Mouse (Mus musculus) adrenal gland (tissue): ENCODE measurements around the gene Fus.
"Not testable (repeated sequence)": the region's sequence is repeated elsewhere in the genome, so short reads cannot be mapped to it uniquely, and the experiment has no call there.

Source experiments
- intact Hi-C: fragments of 180-260 bp; cut with DNase I; formaldehyde crosslinking; loops from one replicate; pipeline ENCODE4 v1.15.1; 2025

The Fus gene

DNA sequence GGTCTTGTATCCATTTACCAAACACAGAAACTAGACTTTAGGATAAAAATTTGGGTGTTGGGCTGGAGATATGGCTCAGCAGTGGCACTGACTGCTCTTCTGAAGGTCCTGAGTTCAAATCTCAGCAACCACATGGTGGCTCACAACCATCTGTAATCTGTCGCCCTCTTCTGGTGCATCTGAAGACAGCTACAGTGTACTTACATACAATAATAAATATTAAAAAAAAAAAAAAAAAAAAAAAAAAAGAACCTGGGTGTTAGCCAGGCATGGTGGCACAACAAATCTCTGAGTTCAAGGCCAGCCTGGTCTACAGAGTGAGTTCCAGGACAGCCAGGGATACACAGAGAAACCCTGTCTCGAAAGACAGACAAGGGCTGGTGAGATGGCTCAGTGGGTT is 25.2 kb upstream of the Fus start:
- intact Hi-C loops = not testable (repeated sequence)

DNA sequence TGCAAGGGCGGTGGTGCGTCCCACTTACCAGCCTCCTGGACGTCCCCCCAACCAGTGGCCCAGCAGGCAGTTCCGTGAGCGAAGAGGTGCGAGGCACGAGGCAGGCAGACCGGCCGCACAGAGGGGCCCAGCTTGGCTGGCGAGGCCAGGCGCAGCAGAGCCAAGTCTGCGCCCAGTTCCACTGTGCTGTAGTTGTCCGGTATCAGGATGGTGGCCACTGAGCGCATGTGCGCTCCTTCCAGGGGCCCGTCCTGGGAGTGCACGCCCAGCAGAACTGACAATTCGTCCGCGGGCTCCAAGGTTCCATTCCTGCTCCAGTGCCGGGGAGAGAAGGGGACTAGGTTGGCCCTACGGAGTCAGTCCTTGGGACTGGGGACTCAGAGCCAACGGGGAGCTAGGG is 22.6 kb upstream of the Fus start:
- intact Hi-C loops = no loop called here

DNA sequence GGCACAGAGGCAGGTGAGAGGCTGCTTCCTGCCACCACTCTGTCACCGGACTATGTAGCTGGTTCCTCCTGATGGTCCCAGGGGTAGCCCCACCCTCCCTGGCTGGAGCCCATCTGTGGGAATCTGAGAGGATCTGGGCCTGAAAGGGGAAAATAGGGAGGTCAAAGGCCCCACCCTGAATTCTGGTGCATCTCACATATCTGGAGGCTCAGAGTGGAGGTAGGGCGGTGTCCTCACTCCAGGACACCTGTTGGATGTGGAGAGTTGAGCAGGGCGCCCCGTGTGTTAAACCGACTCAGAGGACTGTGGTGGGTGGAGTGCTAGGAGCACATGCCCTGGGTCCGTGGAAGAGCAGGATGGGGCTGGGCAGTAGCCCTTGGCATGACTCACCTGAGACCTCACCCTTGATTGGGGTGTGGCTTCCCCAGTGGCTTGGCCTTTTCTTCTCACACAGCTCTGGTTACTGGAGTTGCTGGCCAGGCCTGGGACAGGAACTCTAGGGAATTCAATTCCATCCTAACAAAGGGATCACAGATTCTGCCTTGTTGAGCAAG is 20.7 kb upstream of the Fus start, which contains the start of gene Prss36:
TSS of gene Prss36 (minus strand) at position 256 of the 554 bp plus-strand sequence.
- intact Hi-C loops = no loop called here

DNA sequence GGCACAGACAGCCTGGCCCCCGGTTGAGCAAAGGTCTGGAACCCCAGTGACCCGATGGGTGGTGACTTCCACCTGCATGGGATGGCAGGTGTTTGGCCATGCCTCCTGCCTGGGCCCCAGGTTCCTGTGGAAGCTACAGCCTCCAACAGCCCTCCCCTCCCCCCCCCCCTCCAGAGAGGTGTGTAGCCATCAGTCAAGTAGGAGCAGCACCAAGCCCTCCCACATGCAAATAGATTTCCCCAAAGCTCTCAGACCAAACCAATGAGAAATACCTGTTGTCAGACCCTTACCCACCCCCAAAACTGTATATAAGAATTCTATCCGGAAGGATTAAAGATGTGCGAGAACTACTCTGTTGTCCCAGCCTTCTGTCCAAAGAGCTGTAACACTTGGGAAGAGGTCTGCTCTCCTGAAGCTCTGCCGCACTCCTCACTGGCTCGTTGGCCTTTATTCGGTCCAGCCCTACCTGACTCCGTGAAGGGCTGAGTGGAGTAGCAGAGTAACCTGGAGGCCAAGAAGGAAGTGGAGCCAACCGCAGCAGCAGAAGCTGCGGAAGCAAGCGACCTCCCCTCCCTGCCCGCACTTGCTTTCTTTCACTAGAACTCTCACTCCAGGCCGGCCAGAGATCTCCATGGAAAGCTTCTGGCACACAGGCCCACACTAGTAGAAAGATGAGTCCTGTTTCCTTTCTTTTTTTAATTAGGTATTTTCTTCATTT is 14.2 kb upstream of the Fus start:
- intact Hi-C loops = no loop called here

DNA sequence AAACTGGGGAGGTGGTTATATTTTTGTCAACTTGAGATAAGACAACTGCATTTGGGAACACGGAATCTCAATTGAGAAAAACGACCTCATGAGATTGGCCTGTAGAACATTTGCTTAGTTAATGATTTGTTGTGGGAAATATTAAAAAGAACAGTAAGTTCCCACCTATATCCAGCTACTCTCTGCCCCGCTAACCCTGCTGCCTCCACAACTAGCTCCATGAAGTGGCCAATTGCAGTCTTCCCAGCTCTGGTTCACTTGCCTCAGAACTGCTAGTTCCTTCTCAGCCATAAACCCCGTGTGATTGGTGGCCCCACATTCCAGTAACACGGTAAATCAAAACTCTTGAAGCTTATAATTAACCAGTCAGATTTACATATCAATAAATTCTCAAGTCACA is 7.9 kb upstream of the Fus start:
- intact Hi-C loops = no loop called here

DNA sequence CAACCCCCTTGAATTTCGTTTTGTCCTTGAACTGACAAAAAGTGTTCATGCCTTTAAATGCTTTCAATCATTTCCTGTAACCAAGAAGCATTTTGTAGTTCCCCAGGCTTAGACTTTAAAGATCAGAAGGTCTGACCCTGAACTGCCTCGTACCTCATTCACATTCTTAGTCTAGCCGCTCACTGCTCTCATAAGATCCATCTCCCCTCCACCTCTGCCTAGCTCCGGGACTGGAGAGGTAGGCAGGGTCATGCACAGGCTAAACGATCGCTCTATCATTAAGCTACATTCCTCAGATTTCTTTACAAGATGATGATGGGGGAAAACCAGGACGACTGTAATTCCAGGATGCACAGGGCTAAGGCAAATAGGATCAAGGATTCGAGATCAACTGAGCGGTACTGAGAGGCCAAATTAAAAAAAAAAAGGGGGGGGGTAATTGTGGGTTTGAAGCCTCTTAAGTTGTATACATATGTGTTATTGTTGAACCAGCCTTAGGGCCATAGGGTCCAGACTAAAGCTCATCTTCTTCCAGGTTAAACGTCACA is 812 bp upstream of the Fus start:
- intact Hi-C loops = no loop called here

DNA sequence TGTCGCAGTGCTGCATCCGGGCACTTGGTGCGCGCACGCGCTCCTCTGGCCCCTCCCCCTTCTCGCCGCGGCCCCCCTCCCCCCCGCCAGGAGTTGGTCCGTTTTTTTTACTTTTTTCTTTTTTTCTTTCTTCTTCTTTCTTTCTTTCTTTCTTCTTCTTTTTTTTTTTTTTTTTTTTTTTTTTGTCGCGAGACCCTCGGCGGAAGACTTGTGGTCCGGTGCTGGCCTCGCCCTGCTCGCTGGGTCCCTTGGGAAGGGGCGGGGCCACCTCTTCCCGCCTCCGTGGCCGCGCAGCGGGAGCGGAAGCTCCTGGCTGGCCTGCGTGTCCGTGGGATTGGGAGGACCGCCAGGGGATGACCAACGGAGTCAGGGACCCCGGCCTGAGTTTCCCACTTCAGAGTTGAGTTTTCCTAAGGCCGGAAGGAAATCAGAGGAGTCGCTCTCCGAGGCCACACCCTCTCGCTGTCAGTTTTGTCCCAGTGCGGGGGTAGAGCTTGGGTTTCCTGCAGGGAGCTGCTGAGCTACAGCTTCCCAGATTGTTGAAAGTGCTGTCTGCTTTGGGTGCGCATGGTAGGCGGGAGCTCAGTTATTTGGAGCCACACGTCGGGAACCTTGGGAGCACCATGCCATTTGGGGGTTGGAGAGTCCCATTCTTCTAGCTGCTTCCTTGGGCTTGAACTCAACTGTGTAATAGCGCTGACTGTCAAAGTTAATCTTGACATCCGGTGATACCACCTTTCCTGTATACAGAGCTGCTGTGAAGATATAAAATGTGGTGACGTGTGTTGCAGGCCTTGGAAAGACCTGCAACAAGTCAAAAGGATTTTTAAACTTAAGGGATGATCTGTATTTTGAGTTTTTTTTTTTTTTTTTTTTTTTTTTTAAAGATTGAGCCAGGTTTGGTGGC is 918 bp downstream of the Fus start:
- intact Hi-C loops = no loop called here

DNA sequence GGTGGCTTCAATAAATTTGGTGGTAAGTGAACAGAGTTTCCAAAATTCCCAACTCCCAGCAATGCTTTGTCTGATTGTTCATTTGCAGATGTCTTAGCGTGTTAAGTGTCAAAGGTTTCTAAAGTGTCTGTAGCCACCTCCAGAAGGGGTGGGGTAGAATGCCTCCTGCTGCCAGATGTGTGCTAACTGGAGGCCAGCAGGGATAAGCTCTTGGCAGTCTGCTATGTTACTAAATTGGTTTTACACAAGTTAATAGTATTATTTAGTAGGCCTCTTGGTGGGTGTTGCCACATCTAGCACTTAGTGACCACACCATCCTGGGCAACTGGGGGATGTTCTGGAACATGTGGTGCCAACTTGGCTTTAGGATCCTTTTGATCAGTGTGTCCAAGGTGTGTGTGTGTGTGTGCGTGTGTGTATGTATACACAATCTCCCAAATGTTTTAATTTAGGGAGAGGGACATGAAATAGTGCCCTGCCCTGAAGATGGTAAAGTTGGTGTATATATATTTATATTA is 7.2 kb downstream of the Fus start:
- intact Hi-C loops = no loop called here

DNA sequence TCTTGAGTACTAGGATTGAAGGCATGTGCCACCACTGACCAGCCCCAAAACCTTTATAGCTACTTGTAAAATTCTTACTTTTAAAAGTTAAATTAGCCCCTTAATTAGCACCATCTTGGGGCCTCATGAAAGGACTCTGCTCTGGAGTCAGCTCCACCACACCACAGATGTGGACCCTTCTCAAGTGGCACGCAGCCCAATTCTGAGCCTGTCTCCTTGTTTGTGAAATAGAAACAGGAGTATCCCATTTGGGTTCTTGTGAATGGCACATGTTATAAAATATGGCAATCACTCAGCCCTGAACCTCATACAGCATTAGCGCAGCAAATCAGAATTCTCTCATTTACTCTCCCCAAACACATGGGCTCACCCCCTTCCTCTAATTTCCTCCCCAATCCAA is 11.6 kb downstream of the Fus start:
- intact Hi-C loops = no loop called here

DNA sequence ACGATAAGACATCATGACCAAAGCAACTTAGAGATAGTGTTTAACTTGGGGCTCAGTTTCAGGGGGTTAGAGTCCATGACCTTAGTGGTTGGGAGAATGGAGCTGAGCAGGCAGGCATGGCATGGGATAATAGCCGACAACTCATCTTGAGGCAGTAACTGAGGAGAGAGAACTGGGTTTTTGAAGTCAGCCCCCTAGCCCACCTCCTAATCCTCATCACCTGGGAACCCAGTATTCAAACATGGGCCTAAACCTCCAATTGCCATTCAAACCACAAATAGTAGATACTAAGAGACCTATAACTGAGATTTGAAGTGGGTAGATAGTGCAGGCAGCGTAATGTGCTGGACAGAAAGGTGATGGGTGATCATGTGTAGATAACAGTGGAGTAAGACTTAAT is 13.3 kb downstream of the Fus start:
- intact Hi-C loops = no loop called here

DNA sequence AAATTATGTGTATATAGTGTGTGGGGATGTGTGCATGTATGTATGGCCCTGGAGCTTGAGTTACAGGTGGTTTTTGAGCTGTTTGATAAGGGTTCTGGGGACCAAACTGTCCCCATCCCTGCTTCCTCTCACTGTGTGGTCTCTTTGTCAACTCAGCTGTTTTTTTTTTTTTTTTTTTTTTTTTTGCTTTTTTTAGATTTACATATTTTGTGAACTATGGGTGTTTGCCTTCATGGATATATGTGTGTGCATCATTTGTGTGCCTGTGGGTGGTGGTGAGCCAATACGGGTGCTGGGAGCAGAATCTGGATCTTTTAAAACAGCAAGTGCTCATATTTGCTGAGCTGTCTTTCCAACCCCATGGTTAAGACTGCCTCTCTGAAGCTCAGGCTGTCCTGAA is 21.6 kb downstream of the Fus start:
- intact Hi-C loops = no loop called here

DNA sequence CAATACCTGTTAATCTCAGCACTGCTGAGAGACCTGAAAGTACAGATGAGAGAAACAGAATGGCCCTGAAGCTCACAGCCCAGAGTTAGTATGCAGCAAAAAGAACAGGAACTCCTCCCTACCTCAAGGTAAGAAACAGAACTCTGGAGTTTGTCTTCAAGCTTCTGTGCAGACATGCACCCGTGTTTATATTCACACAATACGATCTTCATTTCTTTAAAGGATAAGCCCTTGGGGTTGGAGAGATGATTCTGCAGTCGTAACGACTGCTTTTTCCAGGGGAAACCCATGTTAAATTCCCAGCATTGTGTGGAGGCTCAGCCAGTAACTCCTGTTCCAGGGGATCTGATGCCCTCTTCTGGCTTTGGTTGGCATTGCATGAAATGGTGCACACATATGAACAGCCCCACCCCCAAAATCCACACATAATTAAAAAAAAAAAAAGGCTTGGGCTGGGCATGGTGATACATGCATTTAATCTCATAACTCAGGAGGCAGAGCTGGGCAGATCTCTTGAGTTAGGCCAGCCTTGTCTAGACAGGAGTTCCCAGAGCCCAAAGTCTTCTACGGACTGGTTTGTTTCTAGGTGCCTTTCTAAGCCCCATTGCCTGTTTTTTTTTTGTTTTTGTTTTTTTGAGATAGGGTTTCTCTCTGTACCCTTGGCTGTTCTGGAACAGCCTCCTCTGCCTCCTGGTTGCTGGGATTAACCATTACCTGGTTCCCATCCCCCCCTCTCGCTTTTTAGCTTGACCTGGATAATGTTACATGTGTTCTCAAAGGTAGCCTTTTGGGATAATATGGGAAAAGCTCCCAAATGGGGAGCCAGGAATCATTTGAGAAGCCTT is 24.6 kb downstream of the Fus start:
- intact Hi-C loops = no loop called here

DNA sequence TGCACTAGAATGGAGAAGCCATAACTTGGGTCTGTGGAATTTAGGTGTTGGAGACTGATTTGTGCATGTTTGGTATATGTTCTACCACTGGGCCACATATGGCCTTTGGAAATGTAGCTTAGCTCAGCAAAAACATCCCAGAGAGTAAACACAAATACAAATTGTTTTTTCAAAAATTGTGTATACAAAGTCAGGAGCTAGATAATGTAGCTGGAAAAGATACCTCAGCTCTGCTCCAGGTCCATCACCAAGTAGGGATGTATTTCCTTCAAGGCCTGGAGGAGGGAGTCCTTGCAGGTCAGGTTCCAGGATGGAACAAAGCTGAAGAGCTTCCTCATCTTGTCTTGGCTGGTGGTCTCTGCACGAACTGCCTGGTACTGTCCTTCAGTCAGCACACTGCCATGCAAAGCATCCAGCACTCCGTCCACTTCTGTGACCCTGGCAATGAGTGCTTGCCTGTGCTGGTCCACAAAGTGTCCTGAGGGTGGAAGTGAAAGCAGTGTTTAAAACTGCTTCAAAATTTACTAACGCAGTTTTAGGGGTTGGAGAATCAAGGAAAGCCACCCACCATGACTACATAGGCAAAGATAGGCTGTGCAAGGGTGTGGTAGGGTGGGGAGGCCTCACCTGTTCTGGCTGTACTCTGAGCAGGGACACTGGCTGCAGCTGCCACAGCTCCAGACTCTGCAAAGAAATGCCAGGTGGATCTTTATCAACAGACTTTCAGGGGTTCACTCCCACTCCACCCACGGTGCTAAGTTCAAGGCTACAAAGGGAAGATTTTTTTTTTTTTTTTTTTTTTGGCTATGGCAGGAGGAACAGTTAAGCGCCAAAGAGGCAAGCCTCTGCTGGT is 25.5 kb downstream of the Fus start:
- intact Hi-C loops = no loop called here

DNA sequence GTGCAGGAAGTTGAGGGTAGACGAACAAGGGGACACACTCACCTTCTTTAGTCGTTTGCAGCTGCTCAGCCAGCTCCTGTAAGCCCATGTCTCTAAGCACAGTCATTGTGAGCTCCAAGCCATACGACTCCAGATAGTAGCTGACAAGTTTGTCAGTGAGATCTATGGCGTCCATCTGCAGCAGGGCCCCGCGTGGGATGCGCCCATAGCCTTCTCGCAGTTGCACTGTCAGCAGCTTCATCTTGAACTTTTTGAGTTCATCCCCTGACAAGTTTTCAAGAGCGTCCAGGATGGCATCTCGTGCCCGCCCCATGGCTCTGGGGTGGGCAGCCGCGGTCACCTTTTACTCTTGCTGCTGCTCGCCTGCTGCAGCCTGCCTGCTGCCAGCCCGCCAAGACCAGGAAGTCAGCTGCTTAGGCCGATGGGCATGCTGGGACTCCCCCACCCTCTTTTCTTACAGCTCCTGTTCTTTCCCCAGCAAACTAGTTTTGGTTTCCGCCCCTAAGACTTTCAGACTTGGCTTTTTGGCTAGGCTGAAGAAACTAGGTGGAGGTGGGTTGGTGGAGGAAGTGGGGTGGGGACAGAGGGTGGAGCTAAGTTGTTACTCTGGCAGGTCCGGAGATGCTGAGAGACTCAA is 26.2 kb downstream of the Fus start, which contains the start of gene Pycard:
TSS of gene Pycard (minus strand) at position 527 of the 637 bp plus-strand sequence.
- intact Hi-C loops = no loop called here

DNA sequence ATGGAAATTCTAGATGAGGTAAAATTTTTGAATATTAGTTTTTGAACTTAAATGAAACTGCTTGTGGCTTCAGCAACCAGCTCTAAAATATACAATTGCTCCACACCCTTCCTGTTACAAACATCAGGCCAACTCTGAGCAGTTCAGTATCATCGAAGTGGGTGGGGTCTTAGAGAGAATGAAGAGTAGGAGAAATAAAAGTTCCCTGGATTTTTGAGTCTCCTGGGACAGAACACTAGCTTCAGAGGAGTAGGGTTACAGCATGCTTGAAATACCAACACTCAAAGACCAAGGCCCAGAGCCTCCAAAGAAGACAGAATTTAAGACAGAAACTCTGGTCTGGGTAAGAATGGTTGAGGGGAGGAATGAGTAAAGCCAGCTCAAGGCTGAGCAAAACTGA is 32.2 kb downstream of the Fus start:
- intact Hi-C loops = no loop called here

DNA sequence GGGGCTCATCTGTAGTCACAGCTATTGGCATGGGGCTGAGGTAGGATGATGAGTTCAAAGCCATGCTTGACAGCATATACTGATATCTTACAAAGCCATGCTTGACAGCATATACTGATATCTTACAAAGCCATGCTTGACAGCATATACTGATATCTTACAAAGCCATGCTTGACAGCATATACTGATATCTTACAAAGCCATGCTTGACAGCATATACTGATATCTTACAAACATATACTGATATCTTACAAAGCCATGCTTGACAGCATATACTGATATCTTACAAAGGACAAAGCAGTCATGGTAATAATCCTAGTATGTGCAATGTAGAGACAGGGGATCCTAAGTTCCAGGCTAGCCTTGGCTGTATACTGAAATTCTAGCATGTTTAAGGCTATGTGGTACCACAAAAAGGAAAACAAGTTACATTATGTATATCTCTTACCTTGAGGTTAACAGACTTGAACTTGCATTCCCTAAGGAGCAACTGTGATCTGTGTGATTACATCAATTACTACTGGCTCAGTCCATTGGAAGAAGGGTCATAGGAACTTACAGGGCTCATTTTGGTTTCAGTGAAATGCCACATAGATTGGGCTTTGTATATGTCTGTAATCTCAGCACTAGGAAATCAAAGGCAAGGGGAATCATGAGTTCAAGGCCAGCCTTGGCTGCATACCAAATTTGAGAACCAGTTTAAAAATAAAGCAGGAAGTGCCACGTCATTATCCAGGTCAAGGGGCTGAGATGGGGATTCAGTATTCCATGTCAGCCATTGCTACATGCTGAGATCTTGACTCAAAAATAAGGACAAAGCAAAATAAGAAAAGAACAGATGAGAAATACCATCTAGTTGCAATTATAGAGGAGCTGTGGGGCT is 33.1 kb downstream of the Fus start:
- intact Hi-C loops = no loop called here

DNA sequence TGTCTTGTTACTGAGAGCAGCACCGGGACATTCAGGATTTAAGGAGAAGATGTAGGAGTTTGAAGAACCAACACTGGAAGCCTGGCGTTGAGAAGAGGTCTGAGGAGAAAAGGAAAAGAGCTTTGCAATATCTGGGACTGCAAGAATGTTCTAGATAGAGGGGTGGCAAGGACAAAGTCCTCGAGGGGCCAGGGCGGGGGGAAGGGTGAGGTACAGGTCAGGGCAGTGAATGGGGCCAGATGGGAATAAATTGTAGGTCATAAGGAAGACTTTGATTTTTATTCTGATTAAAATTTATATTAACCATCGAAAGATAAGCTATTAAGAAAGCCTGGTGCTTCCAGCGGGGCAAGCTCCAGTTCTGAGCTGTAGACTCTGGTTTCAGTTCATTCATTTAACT is 35.8 kb downstream of the Fus start:
- intact Hi-C loops = no loop called here

DNA sequence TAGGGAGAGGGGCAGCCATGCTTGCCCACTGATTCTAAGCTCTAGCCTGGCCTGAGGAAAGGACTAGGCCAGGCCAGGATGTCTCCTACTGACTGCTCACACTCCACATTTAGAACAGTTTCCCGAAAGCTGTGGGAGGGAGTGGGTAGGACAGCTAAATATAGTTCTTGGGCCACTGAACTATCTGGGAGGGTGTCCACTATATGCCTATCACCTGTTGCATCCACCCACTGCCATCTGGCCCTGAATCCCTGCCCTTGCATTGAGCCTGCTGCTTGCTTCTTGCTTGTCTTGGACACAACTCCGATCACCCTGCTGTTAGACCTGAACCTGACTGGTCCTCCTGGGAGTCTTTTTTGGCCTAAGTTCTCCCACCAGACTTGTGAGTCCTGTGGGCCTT is 36.4 kb downstream of the Fus start, which contains the start of gene Trim72:
TSS of gene Trim72 (plus strand) at position 262 of the 400 bp plus-strand sequence.
- intact Hi-C loops = no loop called here
